Mouse (Mus musculus): Measurements from ENCODE around the gene Slc47a2. TPM values are rescaled to one million over a fixed set of nuclear protein-coding genes. Genes with fewer than 3 reads are reported as not detected.
A peak's percentile ranks its signal among the peaks of the same experiment; 100 is the strongest.

Slc47a2 gene
- total and polyA plus RNA-seq, 3 experiments = 0.15 to 0.25 TPM; not detected in 1

- H3K9me3 ChIP-seq (replicated peaks; ENCODE audit: insufficient read depth, low read length) = no peaks in the 10 kb centered on the region
- DNase-seq (ENCODE audit: low read depth, low spot score) = peak; percentile 96
- H3K9ac ChIP-seq (ENCODE audit: control insufficient read depth, low read depth, low read length, poor library complexity, severe bottlenecking) = peak overlapping the region; percentile 20; the same call in 1 of the 2 replicates
- H3K4me3 ChIP-seq (ENCODE audit: control insufficient read depth in 1 of 2, insufficient read depth in 1 of 2, low read depth in 2 of 2, low read length in 2 of 2) = peak overlapping the region; percentile 15 to 65; a peak in 3 of 4 replicates
- no peaks in the 10 kb centered on the region for H3K27me3 ChIP-seq (ENCODE audit: control insufficient read depth in 1 of 2, insufficient read depth in 2 of 2, low read length in 2 of 2)
- H3K36me3 ChIP-seq (ENCODE audit: control insufficient read depth in 1 of 2, insufficient read depth in 2 of 2, low read length in 2 of 2) = peaks cover 0 to 11% of the 10 kb centered on the region in 2 experiments; a peak in 2 of 4 replicates
- peaks cover 12 to 16% of the 10 kb centered on the region in 2 experiments for H3K4me1 ChIP-seq (ENCODE audit: control insufficient read depth in 1 of 2, insufficient read depth in 2 of 2, low read length in 2 of 2)
- H3K79me2 ChIP-seq (ENCODE audit: control insufficient read depth, insufficient read depth, low read length, poor library complexity) = no peaks in the 10 kb centered on the region
- peak overlapping the region; percentile 64 for H3K27ac ChIP-seq (ENCODE audit: control insufficient read depth, low read depth, low read length)
- no peak for TF ChIP-seq E2F4 (IDR thresholded peaks at IDR 0.05; ENCODE audit: borderline replicate concordance, low read depth, low read length)
- no peak for TF ChIP-seq RAD21 (IDR thresholded peaks at IDR 0.05; ENCODE audit: low read depth, low read length)
- peak; percentile 76 for TF ChIP-seq MYC (IDR thresholded peaks at IDR 0.05; ENCODE audit: low read depth, low read length)
- no peak for TF ChIP-seq CTCF (IDR thresholded peaks at IDR 0.05 in 2 of 3, conservative IDR thresholded peaks at IDR 0.05 in 1 of 3; ENCODE audit: control insufficient read depth in 1 of 3, insufficient read depth in 1 of 3, low read depth in 2 of 3, low read length in 3 of 3, poor library complexity in 1 of 3, severe bottlenecking in 1 of 3)
- peak; percentile 80 for TF ChIP-seq MAX (IDR thresholded peaks at IDR 0.05; ENCODE audit: low read length)
- no peak for TF ChIP-seq ELF1 (IDR thresholded peaks at IDR 0.05; ENCODE audit: low read depth, low read length)
- peak; percentile 40 for TF ChIP-seq NELFE (IDR thresholded peaks at IDR 0.05; ENCODE audit: low read depth, low read length)
- TF ChIP-seq USF2 (IDR thresholded peaks at IDR 0.05; ENCODE audit: borderline replicate concordance in 1 of 2, insufficient read depth in 1 of 2, low read depth in 1 of 2, low read length in 2 of 2) = peak in 1 of 2 experiments; percentile 59; a peak in 1 of 4 replicates
- TF ChIP-seq ZC3H11A (IDR thresholded peaks at IDR 0.05; ENCODE audit: low read depth, low read length) = 0 out of 2 replicates have a peak, but pooled peaks have one; percentile 4
- TF ChIP-seq EP300 (IDR thresholded peaks at IDR 0.05; ENCODE audit: low read depth in 1 of 2, low read length in 2 of 2) = peak in 1 of 2 experiments; percentile 74; a peak in 3 of 4 replicates
- TF ChIP-seq TCF12 (IDR thresholded peaks at IDR 0.05; ENCODE audit: low read depth, low read length) = peak; percentile 81
- peak; percentile 92 for TF ChIP-seq SIN3A (IDR thresholded peaks at IDR 0.05; ENCODE audit: low read length)
- peak; percentile 85 for TF ChIP-seq MAZ (IDR thresholded peaks at IDR 0.05; ENCODE audit: low read depth, low read length)
- TF ChIP-seq BHLHE40 (IDR thresholded peaks at IDR 0.05; ENCODE audit: borderline replicate concordance, low read depth, low read length) = peak; percentile 95
- no peak for TF ChIP-seq JUND (IDR thresholded peaks at IDR 0.05; ENCODE audit: low read depth, low read length)
- TF ChIP-seq TAL1 (IDR thresholded peaks at IDR 0.05; ENCODE audit: low read length) = peak; percentile 48
- TF ChIP-seq GABPA (IDR thresholded peaks at IDR 0.05; ENCODE audit: low read depth, low read length) = no peak
- no peak; the same call in 1 of the 2 replicates for TF ChIP-seq RCOR1 (IDR thresholded peaks at IDR 0.05; ENCODE audit: low read depth, low read length)
- peak; percentile 54; the same call in 1 of the 2 replicates for TF ChIP-seq HCFC1 (IDR thresholded peaks at IDR 0.05; ENCODE audit: low read depth, low read length)
- peak; percentile 42; the same call in 1 of the 2 replicates for TF ChIP-seq POLR2AphosphoS2 (IDR thresholded peaks at IDR 0.05; ENCODE audit: low read length)
- peak; percentile 89 for TF ChIP-seq USF1 (IDR thresholded peaks at IDR 0.05; ENCODE audit: low read depth, low read length)
- TF ChIP-seq MYB (IDR thresholded peaks at IDR 0.05; ENCODE audit: low read depth, low read length) = no peak
- TF ChIP-seq CHD2 (IDR thresholded peaks at IDR 0.05; ENCODE audit: low read length) = no peak
- TF ChIP-seq NRF1 (IDR thresholded peaks at IDR 0.05; ENCODE audit: insufficient read depth, low read depth, low read length, poor library complexity, severe bottlenecking) = peak; percentile 47; the same call in 1 of the 2 replicates
- TF ChIP-seq ZKSCAN1 (IDR thresholded peaks at IDR 0.05; ENCODE audit: low read depth, low read length) = no peak
- peak; percentile 60; the same call in 1 of the 2 replicates for TF ChIP-seq TBP (IDR thresholded peaks at IDR 0.05; ENCODE audit: low read depth, low read length)
- TF ChIP-seq MAFK (IDR thresholded peaks at IDR 0.05; ENCODE audit: borderline replicate concordance, low read depth, low read length) = no peak
- TF ChIP-seq ETS1 (IDR thresholded peaks at IDR 0.05; ENCODE audit: low read depth, low read length) = peak; percentile 95
- no peak for TF ChIP-seq POLR2AphosphoS5 (IDR thresholded peaks at IDR 0.05; ENCODE audit: borderline replicate concordance, low read depth, low read length)
- TF ChIP-seq UBTF (IDR thresholded peaks at IDR 0.05; ENCODE audit: borderline replicate concordance, insufficient read depth, low read depth, low read length) = no peak
- no peak for TF ChIP-seq KAT2A (conservative IDR thresholded peaks at IDR 0.05; ENCODE audit: low read depth, low read length)
- TF ChIP-seq CHD1 (IDR thresholded peaks at IDR 0.05; ENCODE audit: low read depth, low read length) = 0 out of 2 replicates have a peak, but pooled peaks have one; percentile 93
- TF ChIP-seq POLR2A (IDR thresholded peaks at IDR 0.05; ENCODE audit: control insufficient read depth in 1 of 2, insufficient read depth in 1 of 2, low read depth in 1 of 2, low read length in 2 of 2, poor library complexity in 1 of 2) = peak in 1 of 2 experiments; percentile 58; a peak in 2 of 4 replicates
- TF ChIP-seq ZMIZ1 (IDR thresholded peaks at IDR 0.05; ENCODE audit: low read depth, low read length) = peak; percentile 73
- TF ChIP-seq GATA1 (IDR thresholded peaks at IDR 0.05; ENCODE audit: low read depth, low read length) = peak; percentile 65
Observed at GRCm38 (mm10) chr11:61319923-61320567, 22.6 kb downstream of the Slc47a2 start.

Measured in MEL (cell line).